Mouse (Mus musculus) limb, embryonic 12.5 days (tissue): ENCODE results near the gene Ttll5. TPM values are rescaled to one million over a fixed set of nuclear protein-coding genes. Genes with fewer than 3 reads are reported as not detected.

Experiments used
- ATAC-seq: fragments of 200-750 bp; cut with Nextera tagmentation; 2 replicates; pipeline ENCODE4 v1.8.0; 2017; ENCODE audit warnings: low read depth, moderate TSS enrichment; ENCODE audit not compliant: insufficient number of reproducible peaks, insufficient read depth, low FRiP score, low TSS enrichment
- H3K27ac ChIP-seq: fragments of 300-500 bp; sonication (generic); 2 replicates; pipeline ENCODE4 v1.5.1; 2016; ENCODE audit warnings: mild to moderate bottlenecking, moderate library complexity
- H3K27me3 ChIP-seq: fragments of 300-500 bp; sonication (generic); 2 replicates; pipeline ENCODE4 v1.6.1; 2016; ENCODE audit warnings: mild to moderate bottlenecking, moderate library complexity
- H3K36me3 ChIP-seq: fragments of 300-500 bp; sonication (generic); 2 replicates; pipeline ENCODE4 v1.6.1; 2016; ENCODE audit warnings: mild to moderate bottlenecking, moderate library complexity
- H3K4me1 ChIP-seq: fragments of 300-500 bp; sonication (generic); replicated peaks from 2 replicates; pipeline ENCODE4 v1.6.1; 2016
- H3K4me2 ChIP-seq: fragments of 300-500 bp; sonication (generic); 2 replicates; pipeline ENCODE4 v1.6.1; 2016; ENCODE audit warnings: mild to moderate bottlenecking, moderate library complexity
- H3K4me3 ChIP-seq: fragments of 300-500 bp; sonication (generic); replicated peaks from 2 replicates; pipeline ENCODE4 v1.5.1; 2016; ENCODE audit warnings: mild to moderate bottlenecking
- H3K9ac ChIP-seq: fragments of 300-500 bp; sonication (generic); replicated peaks from 2 replicates; pipeline ENCODE4 v1.6.1; 2016; ENCODE audit warnings: mild to moderate bottlenecking, moderate library complexity
- H3K9me3 ChIP-seq: fragments of 300-500 bp; sonication (generic); 2 replicates; pipeline ENCODE4 v1.6.1; 2016; ENCODE audit warnings: mild to moderate bottlenecking, moderate library complexity
- WGBS: fragments of 180-500 bp; shearing (Covaris S2); methylation state at CpG from one replicate; pipeline ENCODE4 v1.1.7; 2016; 5-methylcytosine and 5-hydroxymethylcytosine counted together
- polyA plus RNA-seq: library from polyadenylated mRNA; unstranded; fragments of >200 nt; fragmentation: Nextera tagmentation; extraction: Ambion mirVana; gene quantifications from 2 replicates; pipeline ENCODE4 v1.2.1, GENCODE M21; 2016

The Ttll5 gene
- polyA plus RNA-seq, 1 experiment from 2014 or later: 14.7 TPM

DNA sequence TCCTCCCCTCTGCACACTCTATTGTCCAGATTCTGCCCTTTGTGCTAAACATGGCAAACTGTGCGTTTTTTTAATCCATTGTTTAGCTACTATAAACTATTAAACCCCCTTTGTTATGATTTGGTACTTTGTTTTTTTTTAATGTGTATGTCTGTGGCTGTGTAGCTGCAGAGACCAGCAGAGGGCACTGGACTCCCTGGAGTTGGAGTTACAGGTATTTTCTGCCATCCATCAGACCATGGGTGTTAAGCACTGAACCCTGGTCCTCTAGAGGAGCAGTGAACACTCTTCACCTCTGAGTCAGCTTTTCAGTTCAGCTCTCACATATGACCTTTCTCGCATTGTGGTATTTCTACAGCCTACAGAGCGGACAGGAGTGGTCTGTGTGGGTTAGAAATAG lies 129.7 kb downstream of the Ttll5 start:
- 0 out of 2 replicates have a peak, but pooled peaks cover 3% of the 10 kb centered on the region for H3K9me3 ChIP-seq
- H3K36me3 ChIP-seq: 0 out of 2 replicates have a peak, but pooled peaks cover 5% of the 10 kb centered on the region
- no peak overlapping the region for H3K27ac ChIP-seq
- WGBS: 90% methylated on average over 3 of the region's 3 CpGs
- no peaks in the 10 kb centered on the region for H3K27me3 ChIP-seq
- H3K4me1 ChIP-seq: peaks cover 36% of the 10 kb centered on the region
- no peak overlapping the region for H3K4me2 ChIP-seq
- no peak for ATAC-seq
- H3K9ac ChIP-seq: no peak overlapping the region
- no peak overlapping the region for H3K4me3 ChIP-seq

DNA sequence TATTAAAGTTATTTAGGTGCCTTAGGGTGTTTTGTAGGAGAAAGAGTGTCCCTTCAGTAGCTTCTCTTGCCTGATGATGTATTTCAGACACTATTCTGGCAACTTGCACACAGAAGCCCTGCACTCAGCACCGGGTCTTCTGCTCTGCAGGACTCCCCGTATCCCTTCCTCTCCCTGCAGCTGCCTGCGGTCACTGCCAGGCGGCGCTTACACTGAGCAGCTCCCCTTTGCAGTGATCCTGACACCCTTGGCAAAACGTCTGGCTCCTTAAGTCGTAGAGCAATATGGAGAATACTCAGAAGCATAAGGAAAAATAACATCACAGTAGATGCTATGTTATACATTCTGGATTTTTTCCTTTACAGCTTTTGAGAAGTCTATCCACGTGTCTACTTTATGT lies 130.6 kb downstream of the Ttll5 start:
- ATAC-seq: peak; percentile 57; the same call in 1 of the 2 replicates
- Histone ChIP-seq H3K9ac (no peak overlapping the region), H3K9me3 (0 out of 2 replicates have a peak, but pooled peaks cover 3% of the 10 kb centered on the region), H3K4me2 (no peak overlapping the region), H3K27me3 (no peaks in the 10 kb centered on the region), H3K36me3 (0 out of 2 replicates have a peak, but pooled peaks cover 5% of the 10 kb centered on the region), H3K4me1 (peaks cover 44% of the 10 kb centered on the region), H3K4me3 (no peak overlapping the region), H3K27ac (no peak overlapping the region)
- 51% methylated on average over 8 of the region's 8 CpGs for WGBS

DNA sequence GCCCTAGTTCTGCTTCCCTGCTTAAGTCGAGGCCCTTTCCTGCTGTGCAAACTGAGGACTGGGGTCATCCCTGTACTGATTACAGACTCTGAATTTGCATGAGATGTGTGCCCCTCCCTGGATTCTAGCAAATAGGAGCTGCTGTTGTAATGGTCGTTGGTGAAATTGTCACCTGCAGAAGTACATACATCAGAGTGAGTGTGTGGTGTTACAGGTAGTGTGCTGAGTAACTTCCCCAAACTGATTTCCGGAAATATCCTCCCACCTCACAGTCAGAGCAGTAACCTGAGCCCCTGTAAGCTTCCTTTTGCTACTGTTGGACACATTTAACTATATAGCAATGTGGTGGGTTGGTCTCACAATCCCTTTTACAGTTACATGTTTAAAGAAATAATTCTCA lies 131.2 kb downstream of the Ttll5 start:
- H3K9ac ChIP-seq: no peak overlapping the region
- 0 out of 2 replicates have a peak, but pooled peaks cover 5% of the 10 kb centered on the region for H3K36me3 ChIP-seq
- no peaks in the 10 kb centered on the region for H3K27me3 ChIP-seq
- WGBS: 55% methylated on average over 3 of the region's 3 CpGs
- no peak overlapping the region for H3K4me3 ChIP-seq
- H3K4me2 ChIP-seq: no peak overlapping the region
- ATAC-seq: no peak
- H3K27ac ChIP-seq: no peak overlapping the region
- peaks cover 46% of the 10 kb centered on the region for H3K4me1 ChIP-seq
- H3K9me3 ChIP-seq: 0 out of 2 replicates have a peak, but pooled peaks cover 3% of the 10 kb centered on the region

DNA sequence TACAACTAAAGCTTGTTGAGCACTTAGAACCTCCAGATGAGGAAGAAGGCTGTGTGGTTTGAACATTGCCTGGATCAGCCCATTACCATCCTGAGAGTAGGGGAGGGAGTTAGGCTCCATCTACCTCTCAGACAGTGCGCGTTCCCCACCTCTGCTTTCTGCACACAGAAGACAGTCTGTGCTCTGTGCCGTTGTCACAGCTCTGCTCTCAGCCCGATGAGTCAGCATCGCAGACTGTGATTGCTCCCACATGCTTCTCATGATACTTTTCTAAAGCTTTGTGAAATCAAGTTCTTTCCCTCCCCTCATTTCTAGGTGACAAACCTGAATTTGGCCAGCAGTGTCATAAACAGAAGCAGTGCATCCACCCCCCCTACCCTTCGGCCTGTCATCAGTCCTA lies 131.8 kb downstream of the Ttll5 start:
- Histone ChIP-seq H3K27ac (no peak overlapping the region), H3K9ac (no peak overlapping the region), H3K9me3 (0 out of 2 replicates have a peak, but pooled peaks cover 3% of the 10 kb centered on the region), H3K27me3 (no peaks in the 10 kb centered on the region), H3K36me3 (0 out of 2 replicates have a peak, but pooled peaks cover 5% of the 10 kb centered on the region), H3K4me2 (no peak overlapping the region), H3K4me3 (no peak overlapping the region), H3K4me1 (peaks cover 48% of the 10 kb centered on the region)
- ATAC-seq: no peak
- WGBS: 84% methylated on average over 6 of the region's 6 CpGs

DNA sequence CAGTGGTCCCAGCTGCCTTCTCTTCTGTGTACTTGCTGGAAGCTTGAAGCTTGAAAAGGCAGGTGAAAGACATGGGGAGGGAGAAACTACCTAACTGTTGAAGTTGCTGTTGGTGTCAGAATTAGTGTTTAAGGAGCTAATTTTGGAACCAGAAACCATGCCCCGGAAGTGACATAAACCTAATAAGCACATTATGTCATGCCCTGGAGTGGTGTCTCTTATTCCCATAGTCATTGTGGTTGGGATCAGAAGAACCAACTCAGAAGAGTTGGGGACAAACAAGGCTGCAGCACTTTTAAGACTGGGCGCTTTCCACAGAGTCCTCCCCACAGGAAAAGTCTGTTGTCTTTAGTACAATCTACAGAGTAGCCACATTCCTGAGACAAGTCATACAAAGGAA lies 134.0 kb downstream of the Ttll5 start:
- H3K4me3 ChIP-seq: no peak overlapping the region
- H3K36me3 ChIP-seq: 0 out of 2 replicates have a peak, but pooled peaks cover 3% of the 10 kb centered on the region
- WGBS: 87% methylated on average over 2 of the region's 2 CpGs
- H3K9me3 ChIP-seq: no peaks in the 10 kb centered on the region
- no peak overlapping the region for H3K4me2 ChIP-seq
- ATAC-seq: no peak
- no peaks in the 10 kb centered on the region for H3K27me3 ChIP-seq
- H3K27ac ChIP-seq: 0 out of 2 replicates have a peak overlapping the region, but pooled peaks have one; percentile 71
- H3K4me1 ChIP-seq: peaks cover 60% of the 10 kb centered on the region
- no peak overlapping the region for H3K9ac ChIP-seq

DNA sequence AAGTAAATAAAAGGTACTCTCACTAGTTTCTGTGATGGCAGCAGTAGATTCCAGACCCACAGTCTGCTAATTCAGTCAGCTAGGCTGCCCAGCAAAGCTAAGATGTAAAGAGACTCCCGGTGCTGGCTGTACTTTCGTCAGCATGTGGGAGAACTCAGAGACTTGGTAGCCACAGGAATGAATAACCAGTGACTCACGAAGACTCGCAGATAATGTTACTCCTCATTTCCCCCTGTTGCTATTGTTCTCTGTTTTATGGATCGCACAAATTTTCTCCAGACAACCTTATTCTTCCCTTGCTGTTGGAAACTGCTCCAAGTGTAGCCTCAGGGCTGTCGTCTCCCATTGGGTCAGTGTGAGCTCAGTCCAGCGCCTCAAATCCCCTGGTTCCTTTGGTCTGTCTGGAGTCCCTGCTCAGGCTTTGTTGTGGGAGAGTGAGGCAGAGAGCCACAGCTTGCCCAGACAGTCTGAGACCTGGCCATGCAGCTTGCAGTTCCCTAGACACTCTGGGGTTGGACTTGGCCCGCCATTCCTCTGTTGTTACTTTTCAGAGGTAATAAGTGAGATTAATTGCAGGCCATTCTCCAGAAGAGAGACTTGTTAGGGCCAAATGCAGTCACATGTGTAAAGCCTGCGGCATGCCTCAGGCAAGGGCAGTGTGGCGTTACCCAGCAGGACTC lies 135.5 kb downstream of the Ttll5 start:
- Histone ChIP-seq H3K9me3 (no peaks in the 10 kb centered on the region), H3K4me3 (no peak overlapping the region), H3K27ac (peak overlapping the region; percentile 94), H3K9ac (no peak overlapping the region), H3K4me1 (peaks cover 72% of the 10 kb centered on the region), H3K36me3 (no peaks in the 10 kb centered on the region), H3K27me3 (no peaks in the 10 kb centered on the region), H3K4me2 (0 out of 2 replicates have a peak overlapping the region, but pooled peaks have one; percentile 27)
- WGBS: 19% methylated on average over 10 of the region's 10 CpGs
- ATAC-seq: peak; percentile 70; the same call in 1 of the 2 replicates

DNA sequence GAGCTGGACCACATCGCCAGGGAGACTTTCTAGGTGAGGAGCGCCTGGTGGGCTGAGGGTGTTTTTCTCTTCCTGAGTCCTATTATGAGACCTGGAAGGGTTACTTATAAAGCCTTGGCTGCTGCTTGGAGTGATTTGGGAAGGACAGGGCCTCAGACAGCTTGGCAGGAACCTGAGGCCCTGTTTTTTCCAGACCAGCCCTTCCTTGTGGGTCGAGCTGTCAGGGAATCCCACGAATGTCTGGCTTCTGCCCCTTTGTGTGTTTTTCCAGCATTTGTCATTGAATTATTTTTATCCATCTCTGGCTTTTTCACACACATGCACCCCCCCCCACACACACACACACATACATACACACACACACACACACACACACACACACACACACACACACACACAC lies 136.2 kb downstream of the Ttll5 start:
- ATAC-seq: no peak

DNA sequence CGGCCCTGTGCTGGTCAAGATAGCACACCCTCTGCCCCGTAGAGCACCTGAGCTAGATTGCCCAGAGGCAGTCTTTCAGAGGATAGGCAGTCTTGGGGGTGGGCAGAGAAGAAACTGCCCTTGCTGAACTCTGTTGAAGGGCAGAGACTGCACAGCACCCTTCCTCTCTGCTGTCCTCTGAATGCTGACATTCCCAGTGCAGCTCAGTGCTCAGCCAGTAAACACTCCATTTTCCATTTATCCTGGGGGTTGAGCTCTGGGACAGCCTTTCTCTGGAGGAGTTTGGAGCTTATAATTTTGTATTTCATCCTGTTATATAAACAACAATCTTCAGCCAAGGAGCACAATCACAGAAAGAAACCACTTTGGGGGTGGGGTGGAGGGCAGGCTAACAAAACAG lies 138.7 kb downstream of the Ttll5 start:
- H3K27ac ChIP-seq: peak overlapping the region; percentile 26; the same call in 1 of the 2 replicates
- H3K4me1 ChIP-seq: peaks cover 53% of the 10 kb centered on the region

More for the DNA sequence above, 136.2 kb downstream of the Ttll5 start:
- Histone ChIP-seq H3K4me3 (no peak overlapping the region), H3K4me2 (no peak overlapping the region), H3K4me1 (peaks cover 67% of the 10 kb centered on the region), H3K36me3 (no peaks in the 10 kb centered on the region), H3K9me3 (no peaks in the 10 kb centered on the region), H3K27me3 (no peaks in the 10 kb centered on the region), H3K9ac (no peak overlapping the region), H3K27ac (peak overlapping the region; percentile 94)
- 45% methylated on average over 4 of the region's 4 CpGs for WGBS

DNA sequence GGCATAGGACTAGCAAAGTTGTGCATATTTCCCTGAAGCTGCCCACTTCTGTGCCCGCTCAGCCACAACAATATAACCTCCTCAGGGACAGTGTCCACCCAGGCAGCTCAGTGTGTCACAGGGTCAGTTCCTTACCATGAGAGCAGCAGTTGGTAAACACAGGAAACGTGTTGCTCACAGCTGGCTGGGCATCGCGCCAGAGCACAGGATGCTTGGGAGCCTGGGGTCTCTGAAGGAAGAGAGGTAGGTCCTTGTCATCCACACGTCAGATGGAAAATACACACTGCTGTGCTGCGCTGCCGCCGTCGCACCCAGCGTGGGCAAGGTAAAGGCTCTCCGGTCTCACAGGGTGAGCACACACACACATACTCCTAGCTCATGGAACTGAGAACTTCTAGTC lies 139.2 kb downstream of the Ttll5 start:
- H3K27ac ChIP-seq: peak overlapping the region; percentile 4; the same call in 1 of the 2 replicates
- WGBS: 74% methylated on average over 11 of the region's 11 CpGs
- peaks cover 47% of the 10 kb centered on the region for H3K4me1 ChIP-seq
- no peaks in the 10 kb centered on the region for H3K36me3 ChIP-seq
- H3K9ac ChIP-seq: peak overlapping the region; percentile 31; the same call in 1 of the 2 replicates
- no peak for ATAC-seq
- H3K27me3 ChIP-seq: no peaks in the 10 kb centered on the region
- no peak overlapping the region for H3K4me2 ChIP-seq
- no peaks in the 10 kb centered on the region for H3K9me3 ChIP-seq
- H3K4me3 ChIP-seq: no peak overlapping the region

More for the DNA sequence above, 138.7 kb downstream of the Ttll5 start:
- H3K9me3 ChIP-seq: no peaks in the 10 kb centered on the region
- no peaks in the 10 kb centered on the region for H3K27me3 ChIP-seq
- H3K36me3 ChIP-seq: no peaks in the 10 kb centered on the region
- WGBS: 85% methylated on average over 2 of the region's 2 CpGs
- ATAC-seq: no peak
- no peak overlapping the region for H3K4me3 ChIP-seq
- no peak overlapping the region for H3K4me2 ChIP-seq
- H3K9ac ChIP-seq: no peak overlapping the region

DNA sequence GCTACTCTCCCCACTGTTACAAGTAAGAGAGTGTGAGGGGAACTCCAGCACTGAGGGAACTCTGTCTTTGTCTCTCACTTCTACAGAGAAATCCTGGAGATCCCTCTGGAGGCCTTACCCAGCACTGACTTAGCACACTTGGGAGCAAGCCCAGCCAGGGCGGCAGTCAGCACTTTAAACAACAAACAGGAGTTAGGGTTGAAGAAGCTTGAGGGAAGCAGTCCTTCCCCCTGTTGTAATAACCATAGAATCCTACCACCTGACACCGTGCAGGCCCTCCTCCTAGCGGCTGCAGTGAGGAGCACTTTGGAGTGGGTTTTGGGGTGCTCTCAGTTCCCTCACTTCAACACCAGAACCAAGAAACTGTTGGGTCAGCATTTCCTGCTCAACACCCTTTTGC lies 140.0 kb downstream of the Ttll5 start:
- no peak overlapping the region for H3K27ac ChIP-seq
- WGBS: 84% methylated on average over 3 of the region's 3 CpGs
- no peak for ATAC-seq
- H3K9me3 ChIP-seq: no peaks in the 10 kb centered on the region
- no peaks in the 10 kb centered on the region for H3K27me3 ChIP-seq
- no peaks in the 10 kb centered on the region for H3K36me3 ChIP-seq
- peaks cover 44% of the 10 kb centered on the region for H3K4me1 ChIP-seq
- H3K4me3 ChIP-seq: no peak overlapping the region
- H3K9ac ChIP-seq: no peak overlapping the region
- H3K4me2 ChIP-seq: no peak overlapping the region

DNA sequence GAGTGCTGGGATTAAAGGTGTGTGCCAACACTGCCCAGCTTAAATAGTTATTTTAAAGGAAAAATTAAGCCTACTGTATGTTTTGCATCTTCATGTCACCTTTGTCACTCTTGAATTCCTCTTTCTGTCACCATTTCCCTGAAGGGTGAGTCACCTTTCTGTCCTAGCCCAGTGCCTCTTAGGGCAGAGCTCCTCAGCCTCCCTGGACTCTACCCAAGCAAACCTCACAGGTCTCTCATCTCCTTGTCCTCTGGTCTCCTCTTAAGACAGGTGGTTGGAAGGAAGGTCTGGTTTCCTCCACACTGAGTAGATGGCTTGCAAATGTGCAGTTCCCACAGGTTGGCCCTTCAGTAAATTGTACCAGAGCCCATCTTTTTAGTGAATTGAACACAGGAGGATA lies 143.4 kb downstream of the Ttll5 start:
- Histone ChIP-seq H3K4me2 (no peak overlapping the region), H3K4me3 (no peak overlapping the region), H3K27me3 (no peaks in the 10 kb centered on the region), H3K27ac (no peak overlapping the region), H3K9me3 (no peaks in the 10 kb centered on the region), H3K9ac (no peak overlapping the region), H3K36me3 (no peaks in the 10 kb centered on the region), H3K4me1 (peaks cover 37% of the 10 kb centered on the region)
- ATAC-seq: no peak
